Mouse (Mus musculus) CH12.LX (cell line): ENCODE measurements around the gene Olfr346. TPM values are rescaled to one million over a fixed set of nuclear protein-coding genes. Genes with fewer than 3 reads are reported as not detected.

Source experiments
- DNase-seq: peaks from one replicate; pipeline ENCODE4 v3.0.0-alpha.2; 2013; ENCODE audit errors: extremely low read depth
- H3K27ac ChIP-seq: 2 replicates; pipeline ENCODE4 v1.5.1; 2012; ENCODE audit warnings: low read depth, mild to moderate bottlenecking, control low read depth, moderate library complexity; ENCODE audit not compliant: insufficient read depth
- H3K27me3 ChIP-seq: replicated peaks from 2 replicates; pipeline ENCODE3; 2012; ENCODE audit warnings: inconsistent platforms
- H3K36me3 ChIP-seq, 2 experiments: replicated peaks in 1 of 2; 2 replicates each; pipeline versions ENCODE3 to v1.6.1; 2012; ENCODE audit warnings: inconsistent platforms in 1 of 2, low read length in 1 of 2, mild to moderate bottlenecking in 1 of 2, mixed read lengths in 1 of 2, moderate library complexity in 1 of 2; ENCODE audit not compliant: control insufficient read depth in 1 of 2, insufficient read depth in 1 of 2
- H3K4me1 ChIP-seq, 2 experiments: 2 replicates each; pipeline ENCODE4 v1.6.1; 2012; ENCODE audit warnings: inconsistent platforms in 1 of 2, moderate library complexity in 1 of 2; ENCODE audit not compliant: insufficient read depth in 2 of 2, control insufficient read depth in 1 of 2
- H3K4me2 ChIP-seq: 2 replicates; pipeline ENCODE4 v1.6.1; 2012; ENCODE audit warnings: low read depth, mild to moderate bottlenecking, control low read depth; ENCODE audit not compliant: poor library complexity, insufficient read depth, severe bottlenecking
- H3K4me3 ChIP-seq, 3 experiments: fragments of 150-350 bp in 1 of 3; sonication (generic) in 1 of 3; replicated peaks in 1 of 3; 2 replicates each; pipeline versions ENCODE3 to v1.5.1; 2011 to 2012; ENCODE audit warnings: low read depth in 2 of 3, low read length in 2 of 3, mild to moderate bottlenecking in 2 of 3, moderate library complexity in 2 of 3, control low read depth in 1 of 3, improper control_type of control experiment in 1 of 3, inconsistent platforms in 1 of 3, mixed read lengths in 1 of 3; ENCODE audit not compliant: poor library complexity in 1 of 3
- H3K79me2 ChIP-seq: replicated peaks from 2 replicates; pipeline ENCODE4 v1.6.1; 2012; ENCODE audit warnings: mild to moderate bottlenecking, moderate library complexity; ENCODE audit not compliant: control insufficient read depth, poor library complexity, insufficient read depth, severe bottlenecking; ENCODE audit errors: extremely low read depth
- H3K9ac ChIP-seq: 2 replicates; pipeline ENCODE4 v1.6.1; 2012; ENCODE audit warnings: low read depth, mild to moderate bottlenecking, control low read depth, moderate library complexity; ENCODE audit not compliant: insufficient read depth
- H3K9me3 ChIP-seq: replicated peaks from 2 replicates; pipeline ENCODE3; 2012; ENCODE audit warnings: low read length, inconsistent platforms, mixed read lengths
- CHD2 ChIP-seq: IDR thresholded peaks from 2 replicates; pipeline ENCODE4 v1.6.1; 2011; ENCODE audit warnings: low read length, improper control_type of control experiment
- E2F4 ChIP-seq: IDR thresholded peaks from 2 replicates; pipeline ENCODE4 v1.6.1; 2011; ENCODE audit warnings: low read depth, low read length, improper control_type of control experiment; ENCODE audit not compliant: insufficient replicate concordance
- ELF1 ChIP-seq: IDR thresholded peaks from 2 replicates; pipeline ENCODE4 v1.6.1; 2014; ENCODE audit warnings: low read depth, mild to moderate bottlenecking, inconsistent platforms, low read length, improper control_type of control experiment
- EP300 ChIP-seq: IDR thresholded peaks from 2 replicates; pipeline ENCODE4 v1.6.1; 2011; ENCODE audit warnings: low read length, improper control_type of control experiment
- ETS1 ChIP-seq: conservative IDR thresholded peaks from 2 replicates; pipeline ENCODE4 v1.6.1; 2012; ENCODE audit warnings: low read depth, mild to moderate bottlenecking, inconsistent platforms, low read length, improper control_type of control experiment, moderate library complexity
- GABPA ChIP-seq: IDR thresholded peaks from 2 replicates; pipeline ENCODE4 v1.6.1; 2012; ENCODE audit warnings: low read depth, low read length, improper control_type of control experiment, inconsistent platforms; ENCODE audit not compliant: insufficient replicate concordance
- HCFC1 ChIP-seq: IDR thresholded peaks from 2 replicates; pipeline ENCODE4 v1.6.1; 2012; ENCODE audit warnings: low read depth, mild to moderate bottlenecking, inconsistent platforms, low read length, improper control_type of control experiment
- IRF4 ChIP-seq: IDR thresholded peaks from 2 replicates; pipeline ENCODE4 v1.6.1; 2014; ENCODE audit warnings: low read depth, mild to moderate bottlenecking, inconsistent platforms, low read length, improper control_type of control experiment
- MAFK ChIP-seq: IDR thresholded peaks from 2 replicates; pipeline ENCODE4 v1.6.1; 2011; ENCODE audit warnings: low read length, improper control_type of control experiment; ENCODE audit not compliant: insufficient replicate concordance
- MXI1 ChIP-seq: IDR thresholded peaks from 2 replicates; pipeline ENCODE4 v1.6.1; 2011; ENCODE audit warnings: mild to moderate bottlenecking, low read depth, low read length, improper control_type of control experiment
- NRF1 ChIP-seq: IDR thresholded peaks from 2 replicates; pipeline ENCODE4 v1.6.1; 2014; ENCODE audit warnings: low read depth, mild to moderate bottlenecking, inconsistent platforms, low read length, improper control_type of control experiment, moderate library complexity
- RAD21 ChIP-seq: IDR thresholded peaks from 2 replicates; pipeline ENCODE4 v1.6.1; 2011; ENCODE audit warnings: low read depth, mild to moderate bottlenecking, low read length, improper control_type of control experiment, moderate library complexity
- RCOR1 ChIP-seq: conservative IDR thresholded peaks from 2 replicates; pipeline ENCODE4 v1.6.1; 2012; ENCODE audit warnings: low read depth, mild to moderate bottlenecking, inconsistent platforms, low read length, improper control_type of control experiment
- USF1 ChIP-seq: IDR thresholded peaks from 2 replicates; pipeline ENCODE4 v1.6.1; 2014; ENCODE audit warnings: low read depth, mild to moderate bottlenecking, inconsistent platforms, low read length, improper control_type of control experiment
- ZC3H11A ChIP-seq: IDR thresholded peaks from 2 replicates; pipeline ENCODE4 v1.6.1; 2012; ENCODE audit warnings: low read depth, mild to moderate bottlenecking, inconsistent platforms, low read length, improper control_type of control experiment
- ZKSCAN1 ChIP-seq: IDR thresholded peaks from 2 replicates; pipeline ENCODE4 v1.6.1; 2012; ENCODE audit warnings: low read depth, inconsistent platforms, low read length, improper control_type of control experiment, borderline replicate concordance
- ZMIZ1 ChIP-seq: IDR thresholded peaks from 2 replicates; pipeline ENCODE4 v1.6.1; 2012; ENCODE audit warnings: low read depth, mild to moderate bottlenecking, inconsistent platforms, low read length, improper control_type of control experiment
- dilution Hi-C: fragments of 300-500 bp; cut with MboI; formaldehyde crosslinking; loops from 2 replicates; pipeline ENCODE4 v1.14.3; 2020; ENCODE audit warnings: low sequenced_read_pairs; ENCODE audit not compliant: extremely low pct_unique_long_range_greater_than_20kb, extremely low pct_ligation_motif_present
- in situ Hi-C: fragments of 300-500 bp; cut with MboI; formaldehyde crosslinking; loops from 3 replicates; pipeline ENCODE4 v1.14.3; 2019; ENCODE audit warnings: low sequenced_read_pairs, low pct_ligation_motif_present, low pct_unique_long_range_greater_than_20kb, mixed read lengths
- polyA plus RNA-seq: library from polyadenylated mRNA; unstranded; fragments of >175 nt; gene quantifications from 2 replicates; pipeline ENCODE4 v1.2.1, GENCODE M21; 2012; ENCODE audit warnings: low read depth; ENCODE audit not compliant: insufficient read length
- total RNA-seq, 2 experiments: library from RNA; depleted of rRNA; stranded (reverse); fragments of 300-350 nt in 1 of 2; fragments of >200 nt in 1 of 2; gene quantifications; 2 replicates each; pipeline ENCODE4 v1.2.3; 2012 to 2014

Gene Olfr346
- not detected in 2 replicates for total RNA-seq (2012; rRNA removed)
- total RNA-seq (2014; rRNA removed) = not detected in 2 replicates
- not detected in 2 replicates for polyA plus RNA-seq

- no peak for TF ChIP-seq RCOR1
- no peak for TF ChIP-seq MXI1
- no peak for TF ChIP-seq IRF4
- TF ChIP-seq USF1 = no peak
- TF ChIP-seq ZMIZ1 = no peak
- no peak for TF ChIP-seq ELF1
- TF ChIP-seq CHD2 = no peak
- TF ChIP-seq ZC3H11A = no peak
- no peak for TF ChIP-seq HCFC1
- no peak within 1 kb of the TSS for H3K4me3 ChIP-seq
- H3K4me1 ChIP-seq = no peaks in the 10 kb centered on the region
- in situ Hi-C loops (no loop called here), dilution Hi-C loops (no loop called here)
- no peaks in the 10 kb centered on the region for H3K79me2 ChIP-seq
- peaks cover 28% of the 10 kb centered on the region for H3K27me3 ChIP-seq
- H3K36me3 ChIP-seq = no peaks in the 10 kb centered on the region
- H3K27ac ChIP-seq = no peak within 1 kb of the TSS
- no peak within 1 kb of the TSS for H3K9ac ChIP-seq
- DNase-seq = no peak
- H3K4me2 ChIP-seq = no peak within 1 kb of the TSS
- H3K9me3 ChIP-seq = no peaks in the 10 kb centered on the region
Measured at GRCm38 (mm10) chr2:36685488-36685887, at the start of gene Olfr346. Olfr346 (plus strand) TSS chr2:36685788.

DNA sequence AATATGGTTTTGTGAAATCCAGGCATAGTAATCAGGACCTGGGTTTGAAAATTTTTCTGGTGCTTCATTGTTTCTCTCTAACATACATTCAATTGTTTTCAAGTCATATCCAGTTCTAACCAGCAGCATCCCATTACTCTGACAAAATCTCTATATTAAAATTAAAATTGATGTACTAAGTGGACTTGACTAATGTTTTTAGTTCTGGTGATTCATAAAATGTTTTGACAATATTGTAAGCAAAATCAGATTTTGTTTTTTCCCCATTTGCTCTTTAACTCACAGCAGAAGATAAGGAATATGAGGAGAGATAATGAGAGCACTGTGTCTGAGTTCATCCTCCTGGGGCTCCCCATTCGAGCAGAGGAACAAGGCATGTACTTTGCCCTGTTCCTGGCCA lies 45.8 kb upstream of the Olfr346 start, which contains the start of gene Olfr345:
Olfr345 (plus strand) TSS at position 301 of the 400 bp plus-strand sequence.
- Histone ChIP-seq H3K79me2 (no peaks in the 10 kb centered on the region), H3K36me3 (no peaks in the 10 kb centered on the region), H3K4me1 (no peaks in the 10 kb centered on the region), H3K4me3 (no peak within 1 kb of the TSS), H3K9ac (no peak within 1 kb of the TSS), H3K27me3 (peaks cover 24% of the 10 kb centered on the region), H3K4me2 (no peak within 1 kb of the TSS), H3K27ac (no peak within 1 kb of the TSS), H3K9me3 (no peaks in the 10 kb centered on the region)
- in situ Hi-C loops (no loop called here), dilution Hi-C loops (no loop called here)
- no peak for DNase-seq
- no peak for TF ChIP-seq ETS1
- no peak for TF ChIP-seq GABPA
- TF ChIP-seq E2F4 = no peak
- no peak for TF ChIP-seq EP300
- no peak for TF ChIP-seq HCFC1
- no peak for TF ChIP-seq CHD2
- TF ChIP-seq RCOR1 = no peak
- no peak for TF ChIP-seq MAFK
- no peak for TF ChIP-seq ZKSCAN1
- TF ChIP-seq RAD21 = no peak
- TF ChIP-seq NRF1 = no peak
